Mouse (Mus musculus) embryonic fibroblast, embryonic 13.5 days (primary cell): ENCODE results near the gene C1qtnf6.

Experiments
- CTCF ChIP-seq: IDR thresholded peaks from 2 replicates; pipeline ENCODE4 v1.5.1; 2011; ENCODE audit warnings: mild to moderate bottlenecking, control low read depth, low read length, moderate library complexity, borderline replicate concordance; ENCODE audit not compliant: insufficient read depth
- POLR2A ChIP-seq: IDR thresholded peaks from 2 replicates; pipeline ENCODE4 v1.6.1; 2011; ENCODE audit warnings: low read depth, mild to moderate bottlenecking, control low read depth, low read length, moderate library complexity

- no peak for TF ChIP-seq CTCF
- TF ChIP-seq POLR2A, result no peak
Observed at GRCm38 (mm10) chr15:78576284-78576810, 45.1 kb upstream of the C1qtnf6 start.
